Mouse (Mus musculus) 416B (cell line): ENCODE results near the gene Pcbp3.

Experiments used
- DNase-seq: peaks from one replicate; pipeline ENCODE4 v3.0.0; 2011; ENCODE audit warnings: low read depth

Pcbp3 gene

DNA sequence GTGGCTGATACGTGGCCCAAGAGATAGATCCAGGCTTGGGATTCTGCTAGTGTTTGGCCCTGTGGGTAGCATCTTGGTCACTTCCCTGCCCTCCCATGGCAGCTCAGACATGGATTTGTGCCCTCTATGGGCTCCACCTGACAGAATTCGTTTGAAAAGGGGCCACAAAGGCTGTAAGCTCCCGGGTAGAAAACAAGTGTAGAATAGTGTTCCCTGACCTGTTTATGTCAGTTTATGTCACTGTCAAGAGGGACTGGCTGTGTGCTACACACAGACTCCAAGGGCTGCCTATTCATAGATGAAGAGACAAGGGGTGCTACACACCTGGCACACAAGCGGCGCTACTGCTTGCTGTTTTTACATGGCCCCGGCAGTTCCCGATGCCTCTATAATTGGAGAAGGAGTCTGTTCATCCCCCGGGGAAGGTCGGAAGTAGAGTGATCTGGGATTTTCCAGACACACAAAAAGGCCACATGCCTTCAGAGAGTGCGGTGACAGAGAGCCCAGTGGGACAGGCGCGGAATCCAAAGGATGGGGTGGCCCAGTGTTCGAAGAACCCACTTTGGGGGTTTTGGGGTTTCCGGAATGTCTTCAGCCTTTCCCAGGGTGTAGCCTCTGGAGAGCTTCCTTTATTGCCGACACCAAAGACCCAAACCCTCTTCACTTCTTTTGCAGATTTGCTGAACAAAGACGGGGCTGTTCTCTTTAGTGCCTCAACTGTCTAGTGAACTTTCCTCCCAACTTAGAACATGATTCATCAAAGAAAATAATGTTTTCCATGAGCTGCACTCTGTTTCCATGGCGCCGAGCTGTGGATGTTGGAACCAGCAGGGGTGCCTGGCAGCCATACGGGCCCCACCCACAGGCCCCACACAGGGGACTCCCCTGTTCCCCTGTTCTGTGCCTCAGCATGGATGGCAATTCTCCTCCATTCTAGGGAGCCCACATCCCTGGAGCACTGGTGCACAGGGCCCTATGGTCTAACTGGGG, 231.8 kb downstream of the Pcbp3 start:
- no peak for DNase-seq

DNA sequence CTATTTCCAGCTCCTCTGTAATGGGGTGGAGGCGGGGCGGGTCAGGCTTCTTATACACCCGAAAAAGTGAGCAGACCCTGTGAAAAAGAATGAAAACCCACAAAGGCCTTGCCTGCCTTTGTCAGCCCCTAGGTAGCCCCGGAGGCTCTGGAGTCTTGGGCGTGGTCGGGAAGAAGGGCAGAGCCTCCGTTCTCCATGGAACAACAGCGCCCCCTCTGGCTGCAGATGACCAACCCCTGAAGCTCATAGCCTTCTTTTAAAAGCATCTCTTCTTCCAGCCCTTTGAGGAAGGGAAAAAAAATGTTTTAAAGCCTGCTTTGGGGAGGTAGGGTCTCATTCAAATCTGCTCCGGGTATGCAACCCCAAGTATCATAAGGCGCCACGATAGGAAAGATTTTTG, 233.3 kb downstream of the Pcbp3 start:
- peak; percentile 53 for DNase-seq

DNA sequence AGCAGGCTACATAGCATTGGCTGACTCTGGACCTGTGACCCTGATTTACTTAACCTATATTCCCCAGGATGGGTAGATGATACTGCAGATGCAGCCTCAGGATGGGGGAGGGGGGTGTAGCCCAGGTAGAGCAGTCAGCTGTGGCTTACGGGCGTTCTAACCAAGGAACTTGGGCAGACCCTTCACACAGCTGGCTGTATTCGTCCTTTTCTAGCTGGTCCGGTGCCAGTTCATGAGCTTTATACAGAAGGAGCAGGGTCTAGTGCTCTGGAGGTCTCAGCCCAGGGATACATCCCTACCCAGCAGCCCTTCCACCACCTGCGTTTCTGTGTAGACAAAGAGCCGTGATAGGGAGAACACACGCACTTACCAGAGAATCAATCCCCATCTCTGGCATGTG, 234.4 kb downstream of the Pcbp3 start:
- DNase-seq = no peak

DNA sequence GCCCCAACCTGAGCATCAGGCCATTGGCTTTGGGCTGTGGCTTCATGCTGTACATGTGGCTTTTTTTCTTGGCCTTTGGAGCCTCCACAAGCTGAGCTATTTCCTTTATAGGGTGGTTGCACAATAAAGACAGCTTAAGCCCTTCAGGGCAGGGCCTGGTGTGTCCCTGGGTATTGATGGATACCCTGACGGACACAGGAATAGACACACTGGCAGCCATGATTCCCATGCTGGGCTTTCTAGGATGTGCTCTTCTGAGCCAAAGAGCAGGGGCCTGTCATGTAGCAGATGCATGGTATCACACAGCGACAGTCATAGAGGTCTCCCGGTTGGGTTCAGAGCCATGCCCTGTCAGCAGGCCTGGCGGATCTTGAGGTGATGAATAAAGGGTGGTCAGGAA, 234.8 kb downstream of the Pcbp3 start:
- DNase-seq = peak; percentile 6

DNA sequence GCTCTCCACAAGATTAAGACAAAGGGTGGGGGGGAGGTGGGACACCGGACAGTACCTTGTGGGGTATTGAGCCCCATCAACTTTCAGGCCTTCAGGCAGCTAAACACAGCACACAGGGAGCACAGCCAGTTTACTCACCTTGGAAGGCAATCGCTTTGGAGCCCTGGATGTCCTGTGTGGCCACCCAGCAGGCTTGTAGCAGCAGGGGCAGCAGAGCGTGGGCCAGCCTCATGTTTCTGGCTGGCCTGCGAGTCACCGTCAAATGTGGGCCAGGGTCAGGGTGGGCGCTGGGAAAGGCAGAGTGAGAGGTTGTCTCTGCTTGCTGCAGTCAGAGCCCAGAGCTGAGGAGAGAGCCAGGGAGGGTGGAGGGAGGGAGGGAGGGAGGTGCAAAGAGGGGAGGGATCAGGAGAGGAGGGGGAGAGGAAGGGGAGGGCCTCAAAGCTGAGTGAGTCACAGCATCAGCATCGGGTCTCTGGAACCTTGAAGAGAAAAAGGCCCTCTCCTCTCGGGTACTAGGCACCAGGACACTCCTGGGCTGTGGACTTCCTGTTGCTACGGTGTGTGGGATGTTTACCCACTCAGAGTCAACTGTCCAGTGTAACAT, 235.9 kb downstream of the Pcbp3 start, which contains the start of gene Col6a1:
Gene Col6a1, minus strand, starts transcription at position 487 of the 604 bp plus-strand sequence.
- peak; percentile 19 for DNase-seq

DNA sequence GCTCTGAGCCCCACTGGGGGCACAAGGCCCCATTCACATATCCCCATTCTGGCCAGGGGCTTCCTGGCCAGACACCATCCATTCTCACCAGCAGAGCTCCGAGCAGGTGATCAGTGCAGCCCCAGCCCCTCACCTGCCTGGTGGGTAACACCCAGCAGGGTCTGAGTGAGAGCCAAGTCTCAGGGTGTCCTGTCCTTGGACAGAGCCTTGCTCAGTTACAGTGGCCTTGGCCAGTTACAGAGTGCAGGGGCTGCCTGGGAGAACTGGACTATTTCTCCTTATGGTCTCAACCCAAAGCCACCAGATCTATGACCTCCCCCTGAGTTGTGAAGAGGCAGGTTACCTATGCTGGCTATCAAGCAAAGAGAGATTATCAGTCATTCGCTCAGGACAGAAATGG, 236.6 kb downstream of the Pcbp3 start:
- no peak for DNase-seq

DNA sequence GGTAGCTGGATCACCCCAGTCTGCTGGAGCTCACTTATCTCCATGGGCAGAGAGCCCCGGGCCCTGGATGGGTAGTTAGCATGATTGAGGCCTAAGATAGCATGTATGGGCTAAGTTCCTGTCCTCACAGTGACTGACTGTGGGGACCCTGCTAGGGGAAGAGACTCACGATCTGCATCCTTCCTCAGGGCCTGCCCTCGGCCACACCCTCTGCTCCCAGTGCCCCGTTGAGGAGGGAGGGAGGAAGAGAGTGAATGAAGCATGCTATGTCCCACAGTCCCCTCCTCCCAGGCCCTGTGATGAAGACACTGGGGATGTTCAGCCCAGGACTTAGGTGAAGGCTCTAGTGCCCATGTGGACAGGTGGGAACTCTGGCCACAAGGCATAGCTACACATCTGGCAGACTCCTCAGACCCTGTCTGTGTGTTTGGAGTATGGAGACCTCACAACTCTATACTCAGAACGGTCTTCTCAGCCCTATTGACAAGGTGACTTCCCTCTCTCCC, 237.4 kb downstream of the Pcbp3 start:
- no peak for DNase-seq

DNA sequence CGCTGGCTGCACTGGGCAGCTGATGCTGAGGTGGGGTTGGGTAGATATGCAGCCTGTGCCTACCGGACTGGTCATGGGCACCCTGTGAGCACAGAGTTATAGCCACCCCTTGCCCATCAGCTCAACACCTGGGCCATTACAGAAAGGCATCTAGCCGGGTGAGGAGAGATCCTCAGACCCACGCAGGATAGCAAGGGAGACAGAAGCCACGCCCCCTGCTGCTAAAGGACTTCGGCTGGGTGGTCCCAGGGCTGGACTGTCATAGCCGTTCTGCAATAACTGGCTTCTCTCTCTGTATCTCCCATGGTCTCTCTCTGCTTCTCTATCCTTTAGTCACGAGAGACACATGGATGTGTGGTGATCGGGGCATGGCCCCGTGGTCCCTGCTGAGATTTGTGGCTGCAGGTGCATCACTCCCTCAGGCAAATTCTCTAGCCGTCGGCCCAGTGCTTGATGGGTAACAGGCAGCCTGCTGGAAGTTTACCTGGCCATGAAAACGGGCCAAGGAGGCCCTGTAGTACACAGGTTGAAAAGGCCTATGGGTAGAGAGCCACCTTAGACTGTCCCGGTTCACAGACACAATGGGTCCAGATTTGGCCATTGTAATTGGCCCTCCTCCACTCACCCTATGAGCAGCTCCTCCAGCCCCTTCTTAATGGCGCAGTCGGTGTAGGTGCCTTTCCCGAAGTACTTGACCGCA, 238.8 kb downstream of the Pcbp3 start:
- DNase-seq = no peak

DNA sequence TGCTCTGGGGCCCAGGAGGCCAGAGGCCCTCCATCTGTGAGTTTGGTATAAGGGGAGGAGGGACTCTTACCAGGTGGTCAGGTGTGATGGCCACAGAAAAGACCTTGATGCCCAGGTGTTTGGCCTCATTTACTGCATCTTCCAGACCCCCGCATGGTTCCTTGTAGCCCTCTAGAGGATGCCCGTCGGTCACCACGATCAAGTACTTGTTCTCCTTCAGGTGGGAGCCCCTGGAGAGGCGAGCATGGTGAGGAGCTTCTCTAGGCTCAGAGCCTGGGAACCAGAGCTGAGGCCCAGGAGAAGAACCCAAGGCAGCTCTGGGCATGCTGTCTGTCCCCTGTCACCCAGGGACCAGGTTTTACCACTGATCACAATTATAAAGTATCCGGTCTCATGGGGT, 239.9 kb downstream of the Pcbp3 start:
- no peak for DNase-seq

DNA sequence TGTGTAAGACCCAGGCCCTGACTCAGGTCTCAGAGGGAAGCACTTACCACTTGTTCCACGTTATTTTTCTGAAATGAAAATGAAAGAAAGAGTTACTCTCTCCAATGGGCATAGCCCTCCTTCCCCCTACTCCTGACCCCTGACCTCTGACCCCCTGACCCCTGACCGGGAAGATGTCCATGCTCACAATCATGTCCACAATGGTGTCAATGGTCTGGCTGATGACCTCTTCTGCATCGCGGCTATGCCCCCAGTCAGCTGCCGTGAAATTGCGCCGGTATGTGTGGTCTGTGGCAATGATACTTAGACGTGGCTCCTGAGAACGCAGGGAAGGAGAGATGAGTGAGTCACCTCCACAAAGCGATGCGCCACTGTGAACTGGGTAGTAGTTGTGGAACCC, 240.5 kb downstream of the Pcbp3 start:
- no peak for DNase-seq

DNA sequence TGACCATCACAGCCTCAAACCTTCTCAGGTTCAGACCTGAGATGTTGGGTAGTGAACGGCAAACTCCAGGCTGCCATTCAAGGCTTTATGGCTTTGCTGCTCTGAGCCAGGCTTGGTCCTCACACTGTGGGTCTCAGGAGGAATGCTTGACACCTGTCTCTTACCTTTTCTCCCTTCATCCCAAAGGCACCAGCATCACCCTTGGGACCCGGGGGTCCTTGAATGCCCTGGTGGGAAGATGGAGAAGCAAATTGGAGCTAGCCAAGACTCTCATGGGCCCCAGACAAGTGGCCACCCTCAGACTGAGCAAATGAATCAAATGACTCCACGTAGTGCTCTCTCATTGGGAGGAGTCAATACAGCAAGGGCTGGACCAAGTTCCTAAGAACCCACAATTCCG, 244.1 kb downstream of the Pcbp3 start:
- no peak for DNase-seq

DNA sequence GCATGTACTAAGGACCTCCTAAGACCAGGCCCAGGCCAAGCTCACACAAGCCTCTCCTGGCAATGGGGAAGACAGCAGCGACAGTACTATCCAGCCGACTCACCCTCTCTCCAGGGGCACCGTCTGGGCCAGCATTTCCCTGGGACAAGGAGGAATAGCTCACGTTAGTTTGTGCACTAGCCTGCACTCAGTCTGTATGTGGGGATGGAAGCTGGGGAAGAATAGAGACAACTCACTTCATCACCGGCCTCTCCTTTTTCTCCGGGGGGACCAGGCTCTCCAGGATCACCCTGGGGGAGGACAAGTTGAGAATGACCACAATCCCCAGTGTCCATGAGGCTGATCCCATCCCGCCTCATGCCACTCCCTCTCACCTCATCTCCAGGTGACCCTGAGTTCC, 244.7 kb downstream of the Pcbp3 start:
- no peak for DNase-seq

DNA sequence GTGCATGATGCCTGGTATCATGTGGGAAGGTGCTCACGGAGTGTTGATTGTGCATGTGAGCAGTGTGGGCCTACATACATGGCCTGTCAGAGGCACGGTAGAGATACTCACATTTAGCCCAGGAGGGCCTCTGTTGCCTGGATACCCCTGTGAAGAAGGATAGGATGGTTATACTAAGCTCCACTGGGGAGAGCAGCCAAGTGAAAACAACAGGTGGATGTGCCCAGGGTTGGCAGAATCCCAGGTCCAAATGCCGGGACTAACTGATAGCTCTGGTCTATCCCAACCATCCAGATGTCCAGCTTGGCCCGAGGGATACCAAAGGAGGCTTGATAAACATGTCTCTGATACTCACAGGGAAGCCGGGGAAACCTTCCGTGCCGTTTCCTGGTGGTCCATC, 247.4 kb downstream of the Pcbp3 start:
- no peak for DNase-seq

DNA sequence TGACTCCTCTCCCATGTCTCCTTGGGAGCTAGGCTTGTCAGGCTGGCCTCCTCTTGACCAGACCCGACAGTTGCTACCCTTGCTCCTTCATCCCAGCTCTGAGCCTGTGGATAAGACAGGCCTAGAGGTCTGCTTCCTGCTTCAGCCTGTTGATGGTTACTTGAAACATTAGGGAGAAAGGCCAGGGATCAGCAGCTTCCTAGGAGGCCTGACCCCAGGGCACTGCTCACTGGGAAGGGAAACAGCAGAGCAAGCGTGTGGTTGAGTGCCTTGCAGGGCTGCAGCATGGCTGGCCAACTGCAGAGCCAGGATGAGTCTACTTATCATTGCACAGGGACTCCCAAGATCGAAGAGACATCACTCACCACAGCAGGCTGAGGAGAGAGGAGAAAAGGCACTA, 249.2 kb downstream of the Pcbp3 start:
- no peak for DNase-seq
